Mouse (Mus musculus) mouse embryonic stem cell (cell line): Measurements from ENCODE around the gene Paqr9.

Source experiments
- in situ Hi-C, 2 experiments: fragments of 300-500 bp; cut with MboI; formaldehyde crosslinking; loops; 1 replicate in 1 of 2; 3 replicates in 1 of 2; pipeline ENCODE4 v1.14.3; 2019 to 2020; ENCODE audit warnings: low sequenced_read_pairs in 2 of 2, low pct_unique_long_range_greater_than_20kb in 1 of 2, mixed read lengths in 1 of 2; ENCODE audit not compliant: unreplicated experiment in 1 of 2

Paqr9 gene

DNA sequence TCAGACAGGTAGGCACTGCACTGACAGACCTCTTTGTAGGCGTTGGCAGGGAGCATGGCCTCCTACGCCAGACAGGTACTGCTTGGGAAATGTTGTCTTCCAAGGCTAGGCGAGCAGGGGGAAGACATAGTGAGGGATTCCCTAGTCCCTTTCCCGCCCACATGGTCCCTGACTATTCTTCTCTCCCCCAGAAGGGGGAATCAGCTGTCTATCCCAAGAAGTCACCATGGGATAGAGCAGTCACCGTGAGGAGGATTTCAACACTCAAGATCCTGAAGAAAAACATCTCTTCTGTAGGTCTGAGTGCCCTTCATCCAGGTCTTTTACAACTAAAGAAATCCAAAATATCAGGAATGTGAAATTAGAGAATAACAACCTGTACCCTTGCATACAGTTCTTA, 47.7 kb downstream of the Paqr9 start:
- in situ Hi-C loops = no loop called here

DNA sequence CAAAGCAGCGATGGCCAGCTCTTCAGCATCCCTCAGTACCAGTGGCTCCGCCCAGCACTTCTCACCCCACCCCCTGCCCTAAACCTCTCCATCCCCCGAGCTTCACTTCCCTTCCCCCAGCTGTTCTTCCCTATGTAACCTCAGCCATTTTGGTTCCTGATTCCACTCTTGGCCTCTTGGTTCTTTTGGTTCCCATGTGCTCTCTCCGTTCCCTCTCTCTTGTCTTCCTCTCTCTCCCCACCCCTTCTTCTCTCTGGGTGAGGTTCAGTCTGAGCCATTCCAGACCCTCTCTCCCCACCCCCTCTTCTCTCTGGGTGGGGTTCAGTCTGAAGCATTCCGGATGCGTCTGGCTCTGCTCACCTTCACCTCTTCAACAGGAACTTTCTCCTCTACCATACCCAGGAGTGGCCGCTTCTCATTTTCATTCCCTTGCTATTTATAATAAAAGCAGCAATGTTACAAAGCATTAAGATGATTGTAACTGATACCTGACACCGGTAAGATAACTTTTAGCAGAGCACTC, 52.9 kb downstream of the Paqr9 start:
- in situ Hi-C loops = no loop called here

DNA sequence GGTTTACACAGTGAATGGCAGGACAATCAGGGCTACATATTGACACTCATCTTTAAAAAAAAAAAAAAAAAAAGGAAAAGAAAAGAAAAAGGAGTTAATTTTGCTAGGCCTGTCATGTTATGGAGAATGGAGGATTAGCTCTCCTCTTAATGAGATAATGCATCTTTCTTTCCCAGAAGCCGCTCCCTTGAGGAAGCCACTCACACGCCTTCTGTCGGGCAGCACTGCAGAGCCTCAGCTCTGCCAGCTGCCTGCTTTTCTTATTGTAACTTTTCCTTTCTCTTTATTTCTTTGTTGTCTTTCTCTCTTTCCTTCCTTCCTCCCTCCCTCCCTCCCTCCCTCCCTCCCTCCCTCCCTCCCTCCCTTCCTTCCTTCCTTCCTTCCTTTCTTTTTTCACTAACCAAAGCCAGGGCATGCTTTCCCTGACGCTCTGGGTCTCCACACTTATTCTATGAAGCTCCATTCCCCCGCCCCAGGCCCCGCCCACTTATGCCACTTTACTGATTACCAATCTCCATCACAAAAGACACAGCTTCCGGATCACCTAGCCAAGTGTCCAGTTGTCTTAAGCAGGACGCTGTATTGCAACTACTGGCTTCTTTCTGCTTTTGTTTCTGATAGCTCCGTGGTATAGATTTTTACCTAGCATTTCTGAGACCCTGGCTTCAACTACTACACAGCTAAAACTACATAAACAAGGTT, 54.1 kb downstream of the Paqr9 start:
- in situ Hi-C loops = no loop called here

DNA sequence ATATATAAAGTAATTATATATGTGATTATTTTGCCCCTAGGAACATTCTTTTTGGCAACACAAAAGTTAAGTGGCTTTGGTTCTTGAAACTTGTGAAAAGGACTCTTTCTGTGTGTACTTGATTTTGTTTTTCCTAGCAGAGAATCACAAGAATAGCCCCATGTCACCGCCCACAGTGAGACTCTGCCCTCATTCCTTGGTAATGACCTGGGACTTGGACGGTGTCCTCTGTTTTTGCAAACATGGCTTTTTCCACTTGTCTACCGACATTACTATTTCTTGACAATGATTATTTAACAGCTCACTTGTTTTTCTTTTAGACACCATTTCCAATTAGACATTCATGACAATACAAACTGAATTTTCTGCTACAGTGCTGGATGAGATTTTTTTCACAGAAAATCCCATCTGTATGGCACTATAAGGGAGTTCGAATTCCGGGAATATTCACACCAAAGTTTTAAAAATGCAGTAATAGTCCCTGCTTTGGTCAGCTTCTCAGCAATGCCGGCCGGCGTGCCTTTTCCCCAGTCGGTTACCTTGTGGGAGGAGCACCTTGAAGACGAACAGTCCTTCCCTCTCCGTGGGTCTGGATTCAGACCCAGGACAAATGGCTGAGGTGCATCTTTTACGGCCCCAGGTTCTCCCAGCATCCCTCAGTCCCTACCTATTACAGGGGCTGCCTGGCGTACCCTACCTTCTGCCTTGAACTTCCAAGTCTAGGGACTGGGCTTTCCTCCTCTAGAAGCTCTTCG, 55.6 kb downstream of the Paqr9 start:
- in situ Hi-C loops = no loop called here

DNA sequence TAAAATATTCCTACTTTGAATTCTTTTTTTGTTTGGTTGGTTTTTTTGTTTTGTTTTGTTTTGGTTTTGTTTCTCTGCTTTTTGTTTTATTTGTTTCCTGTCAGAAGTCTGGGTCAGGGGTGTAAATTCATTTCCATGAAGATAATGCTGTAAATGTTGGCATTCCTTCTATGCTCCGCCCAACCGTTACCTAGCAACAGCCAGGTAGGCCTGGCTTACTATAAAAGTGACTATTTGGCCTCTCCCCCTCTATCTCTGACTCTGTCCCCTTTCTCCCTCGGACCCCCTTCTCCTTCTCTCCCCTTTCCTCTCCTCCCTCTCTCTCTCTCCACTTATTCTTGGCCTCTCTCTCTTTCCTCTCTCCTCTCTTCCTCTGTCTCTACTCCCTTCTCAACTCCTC, 56.5 kb downstream of the Paqr9 start:
- in situ Hi-C loops = no loop called here
